Mouse (Mus musculus): Measurements from ENCODE around the gene Ptpn22. TPM values are rescaled to one million over a fixed set of nuclear protein-coding genes. Genes with fewer than 3 reads are reported as not detected.

Ptpn22 gene
- total RNA-seq, 2 experiments from 2014 or later = 84.6 to 154 TPM

- ATAC-seq (ENCODE audit: poor library complexity, severe bottlenecking) = peak; percentile 32
Measured at GRCm38 (mm10) chr3:103916205-103916838, 56.7 kb downstream of the Ptpn22 start.

DNA sequence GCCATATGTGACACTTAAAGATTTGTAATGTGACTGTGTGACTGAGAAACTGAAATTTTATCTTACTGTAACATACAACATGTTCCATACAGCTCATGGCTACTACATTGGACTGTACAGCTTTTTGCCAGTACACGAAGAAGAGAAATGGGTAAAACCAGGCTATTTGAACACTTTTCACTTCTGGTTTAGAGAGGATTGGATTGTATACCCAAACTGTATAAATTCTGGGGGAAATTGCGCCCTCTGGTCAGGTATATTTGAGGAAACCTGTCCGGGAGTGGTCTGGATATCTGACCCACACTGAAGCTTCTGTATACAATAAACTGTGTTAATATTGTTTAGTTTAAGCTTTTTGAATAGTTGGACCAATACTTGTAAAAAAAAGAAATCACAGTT, 57.2 kb downstream of the Ptpn22 start:
- no peak for ATAC-seq (ENCODE audit: poor library complexity, severe bottlenecking)

DNA sequence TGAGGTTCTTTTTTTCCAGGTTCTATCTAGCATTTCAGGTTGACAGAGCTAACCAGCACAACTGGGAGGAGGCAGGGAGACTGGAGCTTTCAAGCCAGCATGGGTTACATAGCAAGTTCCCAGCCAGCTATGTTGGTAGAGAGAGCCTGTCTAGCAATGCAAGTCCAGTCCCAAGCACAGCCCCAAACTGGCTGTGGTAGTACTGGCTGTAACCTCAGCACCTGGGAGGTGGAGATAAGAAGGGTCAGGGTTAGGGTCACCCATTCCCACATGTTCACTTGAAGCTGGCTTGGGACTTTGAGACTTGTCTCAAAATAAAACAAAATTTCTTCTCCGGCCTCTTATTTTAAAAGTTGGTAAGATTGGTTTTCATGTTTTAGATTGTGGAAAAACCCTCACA, 60.5 kb downstream of the Ptpn22 start:
- no peak for ATAC-seq (ENCODE audit: poor library complexity, severe bottlenecking)

- ATAC-seq (ENCODE audit: poor library complexity, severe bottlenecking) = no peak
Measured at GRCm38 (mm10) chr3:103925302-103925701, 65.7 kb downstream of the Ptpn22 start.

DNA sequence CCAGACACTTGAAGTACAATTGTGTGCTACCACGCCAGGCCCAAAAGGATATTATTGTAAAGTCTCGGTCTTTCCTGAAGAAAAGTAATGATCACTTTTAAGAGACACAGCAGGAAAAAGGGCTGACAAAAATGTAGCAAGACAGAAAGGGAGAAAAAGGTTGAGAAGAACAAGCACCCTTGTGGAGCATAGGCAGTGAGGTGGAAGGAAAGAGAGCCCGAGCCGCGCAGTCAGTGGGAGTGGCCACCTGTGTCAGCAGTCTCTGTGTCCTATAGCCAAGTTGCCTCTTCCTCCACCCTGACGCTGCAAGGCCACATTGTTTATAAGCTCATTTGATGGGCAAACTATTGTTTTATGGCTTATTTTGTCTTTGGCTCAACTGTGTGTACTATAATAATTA, 67.9 kb downstream of the Ptpn22 start:
- ATAC-seq (ENCODE audit: poor library complexity, severe bottlenecking) = peak; percentile 98

- no peak for ATAC-seq (ENCODE audit: poor library complexity, severe bottlenecking)
Measured at GRCm38 (mm10) chr3:103944794-103945562, 85.4 kb downstream of the Ptpn22 start.

GRCm38 (mm10) chr3:103948666-103949065, 89.1 kb downstream of the Ptpn22 start:
- ATAC-seq (ENCODE audit: poor library complexity, severe bottlenecking) = no peak

GRCm38 (mm10) chr3:103960622-103961021, 101.0 kb downstream of the Ptpn22 start:
- no peak for ATAC-seq (ENCODE audit: poor library complexity, severe bottlenecking)

Other genes starting within 250 kb of the Ptpn22 start
- gene Atg4a-ps, start 213.7 kb upstream of the Ptpn22 start, total RNA-seq (2015) = 0.11 and 0.13 TPM in 2 replicates
- gene Atg4a-ps, start 213.7 kb upstream of the Ptpn22 start, total RNA-seq (2017) = 0.33 and 0.92 TPM in 2 replicates
- gene Olfml3, start 121.8 kb upstream of the Ptpn22 start, total RNA-seq (2015) = 0.25 and 1.3 TPM in 2 replicates
- 0.57 and 0.59 TPM in 2 replicates for gene Olfml3, start 121.8 kb upstream of the Ptpn22 start, total RNA-seq (2017)
- gene Gm10964, start 120.4 kb upstream of the Ptpn22 start, total RNA-seq (2015) = not detected in 2 replicates
- gene Gm10964, start 120.4 kb upstream of the Ptpn22 start, total RNA-seq (2017) = not detected in 2 replicates
- 287 and 324 TPM in 2 replicates for gene Hipk1, start 68.2 kb upstream of the Ptpn22 start, total RNA-seq (2015)
- 142 and 182 TPM in 2 replicates for gene Hipk1, start 68.2 kb upstream of the Ptpn22 start, total RNA-seq (2017)
- 33.1 and 37.1 TPM in 2 replicates for gene Dclre1b, start 50.4 kb upstream of the Ptpn22 start, total RNA-seq (2015)
- gene Dclre1b, start 50.4 kb upstream of the Ptpn22 start, total RNA-seq (2017) = 23.4 and 24.5 TPM in 2 replicates
- gene Ap4b1, start 50.3 kb upstream of the Ptpn22 start, total RNA-seq (2015) = 19.2 and 20.2 TPM in 2 replicates
- gene Ap4b1, start 50.3 kb upstream of the Ptpn22 start, total RNA-seq (2017) = 17.8 TPM in 2 replicates
- 0.32 and 0.45 TPM in 2 replicates for gene Gm43064, start 50.2 kb upstream of the Ptpn22 start, total RNA-seq (2015)
- not detected in 2 replicates for gene Gm43064, start 50.2 kb upstream of the Ptpn22 start, total RNA-seq (2017)
- gene Bcl2l15, start 27.2 kb upstream of the Ptpn22 start, total RNA-seq (2015) = 0.30 and 0.76 TPM in 2 replicates
- gene Bcl2l15, start 27.2 kb upstream of the Ptpn22 start, total RNA-seq (2017) = 0.22 and 2.5 TPM in 2 replicates
- 24.0 and 31.8 TPM in 2 replicates for gene Rsbn1, start 54.3 kb downstream of the Ptpn22 start, total RNA-seq (2015)
- gene Rsbn1, start 54.3 kb downstream of the Ptpn22 start, total RNA-seq (2017) = 29.1 and 31.1 TPM in 2 replicates
- gene Phtf1, start 108.3 kb downstream of the Ptpn22 start, total RNA-seq (2015) = 9.8 and 11.3 TPM in 2 replicates
- 14.7 and 16.3 TPM in 2 replicates for gene Phtf1, start 108.3 kb downstream of the Ptpn22 start, total RNA-seq (2017)

Data from megakaryocyte, adult 5-6 weeks (primary cell).